Mouse (Mus musculus) embryonic stem cell, embryonic (primary cell): ENCODE results near the gene Hoxa5.

ENCODE experiments used
- CTCF ChIA-PET, 4 experiments: fragments of 300-600 bp in 2 of 4; fragments of 350-600 bp in 2 of 4; sonication (Branson Sonifier 250); formaldehyde crosslinking; loops; one replicate each; lab custom pipeline; 2022; ENCODE audit warnings: inconsistent platforms in 2 of 4; lab: Charles Lee
- POLR2A ChIA-PET, 4 experiments: fragments of 300-600 bp in 2 of 4; fragments of 350-600 bp in 2 of 4; sonication (Branson Sonifier 250); formaldehyde crosslinking; loops; one replicate each; lab custom pipeline; 2022; ENCODE audit warnings: antibody characterized with exemption in 4 of 4, inconsistent platforms in 1 of 4; lab: Charles Lee

Gene Hoxa5

DNA sequence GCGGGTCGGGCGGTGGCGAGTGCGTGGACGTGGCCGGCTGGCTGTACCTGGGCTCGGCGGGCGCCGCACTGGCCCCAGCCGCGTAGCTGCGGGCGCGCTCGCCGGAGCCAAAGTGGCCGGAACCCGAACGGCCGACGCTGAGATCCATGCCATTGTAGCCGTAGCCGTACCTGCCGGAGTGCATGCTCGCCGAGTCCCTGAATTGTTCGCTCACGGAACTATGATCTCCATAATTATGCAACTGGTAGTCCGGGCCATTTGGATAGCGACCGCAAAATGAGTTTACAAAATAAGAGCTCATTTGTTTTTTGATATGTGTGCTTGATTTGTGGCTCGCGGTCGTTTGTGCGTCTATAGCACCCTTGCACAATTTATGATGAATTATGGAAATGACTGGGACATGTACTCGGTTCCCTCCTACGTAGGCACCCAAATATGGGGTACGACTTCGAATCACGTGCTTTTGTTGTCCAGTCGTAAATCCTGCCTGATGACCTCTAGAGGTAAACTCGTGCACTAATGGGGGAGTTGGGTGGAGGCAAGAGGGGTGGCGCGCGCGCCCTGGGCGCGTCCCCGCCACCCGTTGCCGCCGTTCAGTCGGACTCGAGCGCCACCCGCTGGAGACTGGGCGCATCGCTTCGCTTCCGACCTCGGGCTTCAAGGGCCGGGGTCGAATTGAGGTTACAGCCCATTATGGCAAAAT, at the start of gene Hoxa5:
Hoxa5 (minus strand) TSS at position 538 of the 703 bp plus-strand sequence.
- ChIA-PET POLR2A (interaction anchor here in 2 of 4 experiments (0.6 to 4.2 kb wide), 6 partner anchors 9 to 62 kb away, joined by 3 to 29 read pairs (median 4); partner anchors contain the start of genes Gm28308 (in 1 of the 2) and Hoxa3 (in 1 of the 2)), CTCF (interaction anchor here in 3 of 4 experiments (0.8 to 2.1 kb wide), 10 partner anchors 9 to 611 kb away, joined by 3 to 8 read pairs (median 4); partner anchors contain the start of gene Hoxa7 (in 2 of the 3))

DNA sequence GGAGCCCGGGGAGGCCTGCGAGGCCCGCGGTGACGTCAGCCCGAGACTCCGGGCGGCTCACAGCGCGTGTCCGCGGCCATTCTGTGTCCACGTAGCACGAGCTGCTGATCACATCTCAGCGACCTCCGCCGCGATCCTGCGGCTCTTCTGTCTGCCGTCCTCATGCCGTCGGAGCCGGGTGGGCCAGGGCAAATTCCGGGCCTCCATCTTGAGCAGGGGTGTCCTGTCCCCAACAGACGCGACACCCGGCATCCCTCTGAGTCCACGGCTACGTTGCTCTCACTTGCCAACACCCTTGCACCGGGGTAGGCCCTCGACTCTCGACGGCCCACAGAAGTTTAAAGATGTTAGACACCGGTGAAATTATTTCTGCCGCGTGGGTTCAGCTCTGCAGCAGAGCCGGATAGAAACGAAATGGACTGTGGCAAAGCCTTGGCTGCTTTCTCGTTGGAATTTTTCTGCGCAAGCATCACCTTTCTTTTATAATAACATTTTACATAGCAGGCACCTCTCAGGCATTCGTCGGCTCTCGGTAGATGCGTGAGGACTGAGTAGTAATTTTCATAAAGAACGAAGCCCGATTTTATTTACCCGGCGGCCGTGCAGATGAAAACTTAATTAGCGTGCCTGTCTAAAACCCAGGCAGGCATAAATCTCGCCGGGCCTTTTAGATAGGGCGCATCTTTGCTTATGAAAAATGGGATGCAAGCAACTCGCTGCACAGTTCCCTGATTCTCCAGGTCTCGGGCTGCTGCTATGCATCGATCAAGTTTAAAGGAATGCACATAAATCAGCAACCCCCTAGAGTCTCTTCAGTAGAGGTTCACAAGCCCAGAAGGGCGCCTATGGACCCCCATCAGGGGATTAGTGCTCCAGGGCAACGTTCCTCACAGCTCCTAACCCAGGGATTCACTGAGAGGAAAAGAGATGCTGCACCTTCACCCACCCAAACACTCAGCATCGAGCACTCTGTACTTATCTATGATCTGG, 49.4 kb upstream of the Hoxa5 start:
- ChIA-PET CTCF (interaction anchor here in 3 of 4 experiments (0.6 to 1.9 kb wide), 4 partner anchors 13 to 718 kb away, joined by 3 to 5 read pairs (median 4); partner anchors contain the start of gene Hoxa10 (in 1 of the 3)), POLR2A (interaction anchor here in 2 of 4 experiments (0.6 to 0.9 kb wide), 2 partner anchors 11 to 91 kb away, joined by 3 to 4 read pairs; no protein-coding TSS in a partner anchor)

DNA sequence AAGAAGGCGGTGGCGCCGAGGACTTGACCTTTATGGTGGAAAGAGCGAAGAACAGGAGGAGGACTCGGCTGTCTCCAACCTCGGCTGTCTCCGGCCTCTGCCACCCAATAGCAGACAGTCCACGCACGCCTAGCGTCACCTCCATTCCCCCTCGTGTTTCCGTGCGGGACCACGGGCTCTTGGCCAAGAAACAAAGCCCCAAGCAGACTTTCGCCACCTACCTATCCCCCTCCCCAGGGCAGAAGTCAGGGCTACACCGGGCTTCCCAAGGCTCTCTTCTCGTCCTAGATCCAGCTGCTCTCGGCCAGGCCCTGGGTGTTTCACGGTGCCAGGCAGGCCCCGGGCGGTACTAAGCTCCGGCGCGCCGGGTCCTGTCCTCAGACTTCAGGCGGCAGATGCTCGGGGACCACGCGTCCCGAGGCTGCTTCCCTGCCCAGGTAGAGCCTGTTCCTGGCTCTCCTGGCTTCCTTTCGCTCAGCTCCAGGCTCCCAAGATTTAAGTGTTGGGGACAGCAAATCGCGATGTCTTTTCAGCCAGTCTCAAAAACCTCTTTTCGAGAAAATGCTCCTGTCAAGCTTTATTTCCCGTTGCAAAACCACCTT, 48.5 kb upstream of the Hoxa5 start:
- ChIA-PET POLR2A (interaction anchor here in 1 of 4 experiments (2.3 kb wide), 1 partner anchor 10 kb away, joined by 8 read pairs; no protein-coding TSS in a partner anchor), CTCF (interaction anchor here in 2 of 4 experiments (1.4 to 3.6 kb wide), 4 partner anchors 12 to 719 kb away, joined by 3 to 14 read pairs (median 4); partner anchors contain the start of gene Hoxa10 (in 2 of the 2))

DNA sequence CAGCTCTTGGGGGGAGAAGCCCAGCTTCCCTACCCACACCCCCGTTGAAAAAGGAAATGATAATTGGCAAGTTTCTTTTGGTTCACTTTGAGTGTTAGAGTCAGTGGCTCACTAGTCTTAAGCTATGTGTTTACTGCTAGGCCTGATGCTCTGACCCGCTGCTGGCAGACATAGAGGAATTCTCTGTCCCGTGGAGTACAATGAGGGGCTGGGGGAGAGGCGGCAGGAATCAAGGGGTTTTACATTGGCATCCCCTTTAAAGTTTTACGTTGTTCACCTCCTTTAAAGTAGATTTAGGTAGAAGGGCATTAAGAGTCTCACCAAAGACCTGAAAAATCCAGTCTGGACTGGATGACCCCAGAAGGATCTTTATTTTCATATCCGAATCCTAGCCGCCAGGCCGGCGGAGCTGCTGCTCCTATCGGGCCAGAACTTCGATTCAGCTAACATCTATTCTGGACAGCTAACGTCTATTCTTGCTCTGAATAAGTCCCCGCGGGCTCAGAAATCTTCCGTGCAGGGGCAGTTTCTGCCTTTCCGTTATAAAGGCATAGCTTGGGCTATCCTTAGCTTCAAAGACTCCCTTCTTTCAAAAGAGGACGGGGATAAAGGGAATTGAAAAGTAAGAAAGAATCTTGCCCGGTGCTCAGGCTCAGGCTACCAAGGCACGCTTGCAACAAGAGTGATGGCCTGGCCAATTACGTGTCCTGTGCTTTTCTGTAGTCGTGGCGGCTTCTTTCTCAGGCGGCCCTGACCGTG, 47.8 kb upstream of the Hoxa5 start:
- CTCF ChIA-PET = interaction anchor here (0.6 to 3.6 kb wide), 9 partner anchors 10 to 1677 kb away, joined by 3 to 14 read pairs (median 3); partner anchors contain the start of gene Hoxa10 (in 2 of the 4)
- POLR2A ChIA-PET = interaction anchor here in 2 of 4 experiments (0.7 to 2.3 kb wide), 5 partner anchors 7 to 508 kb away, joined by 3 to 9 read pairs (median 6); no protein-coding TSS in a partner anchor

DNA sequence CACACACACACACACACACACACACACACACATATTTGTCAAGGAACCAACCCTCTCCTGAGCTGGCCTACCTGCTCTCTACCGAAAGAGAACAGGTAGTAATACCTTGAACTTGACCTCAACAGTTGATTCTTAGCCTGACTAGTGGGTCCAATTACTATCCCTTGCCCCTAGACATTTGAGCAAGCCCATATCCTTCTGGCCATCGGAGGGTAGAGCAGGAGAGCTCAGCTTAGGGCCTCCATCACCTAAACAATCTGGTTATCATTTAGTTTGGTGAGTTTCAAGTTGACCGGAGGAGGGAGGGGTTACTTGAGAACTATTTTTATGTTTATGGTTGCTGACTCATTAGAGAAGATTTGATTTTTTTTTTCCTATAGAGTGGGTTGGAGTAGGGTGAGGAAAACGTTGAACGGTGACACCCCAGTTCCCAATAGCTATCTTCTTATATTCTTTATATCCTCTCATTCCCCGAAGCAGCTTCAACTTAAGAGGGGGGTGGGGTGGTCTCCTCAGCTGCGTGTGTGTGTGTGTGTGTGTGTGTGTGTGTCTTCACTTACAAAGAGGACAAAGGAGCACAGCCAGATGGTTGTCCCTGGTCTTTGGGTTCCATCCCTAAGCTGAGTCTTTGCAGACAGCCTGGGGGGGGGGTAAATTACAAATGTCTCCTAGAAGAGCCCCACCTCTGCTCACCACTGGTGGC, 46.9 kb upstream of the Hoxa5 start:
- ChIA-PET POLR2A (interaction anchor here in 2 of 4 experiments (0.6 to 2.3 kb wide), 6 partner anchors 8 to 509 kb away, joined by 3 to 9 read pairs (median 6); no protein-coding TSS in a partner anchor), CTCF (interaction anchor here (0.6 to 3.6 kb wide), 7 partner anchors 10 to 1678 kb away, joined by 3 to 14 read pairs (median 3); partner anchors contain the start of gene Hoxa10 (in 2 of the 4))

DNA sequence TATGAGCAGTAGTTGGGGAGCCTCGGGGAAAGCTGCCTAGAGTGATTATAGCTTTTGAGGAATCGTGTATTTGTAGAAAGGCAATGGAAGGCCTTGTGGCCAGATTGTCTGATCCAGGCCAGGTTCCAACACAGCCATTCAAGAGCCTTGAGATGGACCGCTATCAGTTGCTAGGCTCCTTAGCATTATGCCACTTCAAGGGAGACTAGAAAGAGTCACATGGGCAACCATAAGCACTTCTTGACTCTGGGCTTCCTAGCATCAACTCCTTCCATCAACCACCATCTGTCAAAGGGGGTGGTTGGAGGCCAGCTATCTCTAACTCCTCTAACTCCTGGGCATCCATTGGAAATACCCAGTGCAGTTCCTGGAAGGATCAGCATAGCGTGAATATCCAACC, 45.4 kb upstream of the Hoxa5 start:
- POLR2A ChIA-PET = no interaction called here
- CTCF ChIA-PET = interaction anchor here in 2 of 4 experiments (0.6 to 3.6 kb wide), 2 partner anchors 9 to 10 kb away, joined by 3 to 14 read pairs; partner anchors contain the start of gene Hoxa10 (in 1 of the 2)

DNA sequence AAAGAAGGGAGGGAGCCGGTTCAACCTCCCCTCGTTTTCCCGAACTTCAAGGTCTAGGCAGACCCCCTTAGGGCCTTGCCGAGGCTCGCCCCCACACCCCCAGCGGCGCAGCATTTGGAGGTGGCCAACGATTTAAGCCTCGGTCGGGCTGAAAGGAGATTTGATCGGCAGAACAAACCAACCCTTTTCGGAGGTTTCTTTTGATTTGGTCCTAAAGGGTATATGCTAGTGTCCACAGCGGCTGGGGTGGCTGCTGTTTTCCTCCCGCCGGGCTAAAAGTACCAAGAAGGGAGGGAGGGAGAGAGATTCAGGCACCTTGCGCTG, 45.0 kb upstream of the Hoxa5 start:
- CTCF ChIA-PET = interaction anchor here in 2 of 4 experiments (0.6 to 3.6 kb wide), 2 partner anchors 9 to 10 kb away, joined by 3 to 14 read pairs; partner anchors contain the start of gene Hoxa10 (in 1 of the 2)
- POLR2A ChIA-PET = interaction anchor here in 1 of 4 experiments (0.6 kb wide), 1 partner anchor 232 kb away, joined by 4 read pairs; no protein-coding TSS in a partner anchor

DNA sequence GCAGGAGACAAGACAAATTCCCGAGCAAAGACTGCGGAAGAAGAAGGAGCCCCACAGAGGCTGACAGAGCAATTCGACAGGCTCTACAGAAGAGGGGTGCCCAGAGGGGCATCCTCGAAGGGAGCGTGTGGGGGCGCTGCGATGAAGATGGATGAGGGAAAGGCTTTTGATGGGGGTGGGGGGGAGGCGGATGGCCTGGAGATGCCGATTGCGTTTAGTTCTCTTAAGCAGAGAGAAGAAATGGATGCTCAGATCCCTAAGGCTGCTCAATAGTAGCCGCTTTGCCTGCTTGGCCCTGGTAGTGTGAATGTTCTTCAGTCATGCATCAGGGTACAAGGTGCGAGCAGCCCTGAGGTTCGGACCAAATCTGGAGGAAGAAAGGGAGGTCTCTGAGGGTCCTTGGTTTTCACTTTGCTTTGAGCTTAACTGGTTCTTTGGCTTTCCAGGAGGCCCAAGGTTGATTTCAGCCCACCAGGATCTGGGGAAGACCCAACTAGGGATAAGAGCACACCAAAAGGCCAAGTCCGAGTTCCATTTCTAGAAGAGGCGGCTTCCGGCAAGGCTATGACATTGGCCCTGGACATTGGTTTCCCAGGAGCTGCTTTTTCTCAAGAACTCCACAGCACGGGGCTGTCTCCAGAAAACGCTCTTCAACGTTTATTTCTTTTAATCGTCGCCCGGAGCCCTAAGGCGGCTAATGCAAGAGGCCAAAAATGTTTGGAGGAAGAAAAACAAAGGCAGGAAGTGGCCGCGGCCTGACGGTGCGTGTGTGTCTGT, 44.4 kb upstream of the Hoxa5 start:
- ChIA-PET CTCF (interaction anchor here in 1 of 4 experiments (3.6 kb wide), 1 partner anchor 9 kb away, joined by 14 read pairs; the partner anchor contains the start of gene Hoxa10), POLR2A (interaction anchor here in 1 of 4 experiments (0.6 kb wide), 1 partner anchor 231 kb away, joined by 4 read pairs; no protein-coding TSS in a partner anchor)

DNA sequence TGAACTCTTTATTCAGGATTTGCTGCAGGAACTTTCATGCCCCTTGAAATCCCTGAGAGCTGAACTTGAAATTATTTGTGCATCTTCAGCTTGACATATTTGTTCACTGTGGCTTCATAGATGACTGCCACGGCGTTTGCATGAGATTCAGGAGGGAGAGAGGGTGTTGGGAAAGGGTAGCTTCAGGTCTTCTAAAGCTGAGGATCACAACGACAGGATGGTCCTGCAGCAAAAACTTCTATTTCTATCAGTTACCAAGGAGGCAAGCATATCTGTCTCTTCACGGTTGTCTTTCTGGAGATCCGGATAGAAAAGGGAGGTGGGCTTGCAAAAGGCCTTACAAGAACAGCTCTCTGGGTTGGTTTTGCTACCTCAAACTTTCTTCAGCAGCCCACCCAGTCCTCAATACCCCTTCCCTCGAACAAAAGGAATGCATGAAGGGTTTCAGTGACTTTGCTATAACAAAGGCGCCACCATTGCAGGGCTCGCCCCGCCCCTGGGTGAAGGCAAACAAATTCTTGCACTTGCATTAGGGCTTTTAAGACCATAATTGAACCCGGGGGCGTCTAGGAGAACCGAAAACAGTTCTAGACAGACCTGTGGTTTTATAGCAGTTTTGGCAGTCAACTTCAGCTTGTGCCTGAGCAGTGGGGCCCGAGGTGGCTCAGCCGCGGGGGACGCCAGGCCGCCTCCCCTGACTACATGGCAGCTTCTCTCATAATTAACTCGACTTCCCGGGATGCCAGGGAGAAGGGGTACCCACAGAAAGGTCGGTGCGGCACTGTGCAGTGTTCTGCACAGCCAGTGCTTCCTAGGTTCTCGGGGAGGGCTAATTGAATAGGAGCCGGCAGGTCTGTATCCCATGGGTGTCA, 43.6 kb upstream of the Hoxa5 start:
- POLR2A ChIA-PET = interaction anchor here in 1 of 4 experiments (1.0 to 1.7 kb wide), 5 partner anchors 12 to 71 kb away, joined by 3 to 5 read pairs (median 4); partner anchors contain the start of genes 5730596B20Rik and Hoxa7
- CTCF ChIA-PET = interaction anchor here in 2 of 4 experiments (0.6 to 1.3 kb wide), 2 partner anchors 9 to 372 kb away, joined by 3 read pairs; no protein-coding TSS in a partner anchor

DNA sequence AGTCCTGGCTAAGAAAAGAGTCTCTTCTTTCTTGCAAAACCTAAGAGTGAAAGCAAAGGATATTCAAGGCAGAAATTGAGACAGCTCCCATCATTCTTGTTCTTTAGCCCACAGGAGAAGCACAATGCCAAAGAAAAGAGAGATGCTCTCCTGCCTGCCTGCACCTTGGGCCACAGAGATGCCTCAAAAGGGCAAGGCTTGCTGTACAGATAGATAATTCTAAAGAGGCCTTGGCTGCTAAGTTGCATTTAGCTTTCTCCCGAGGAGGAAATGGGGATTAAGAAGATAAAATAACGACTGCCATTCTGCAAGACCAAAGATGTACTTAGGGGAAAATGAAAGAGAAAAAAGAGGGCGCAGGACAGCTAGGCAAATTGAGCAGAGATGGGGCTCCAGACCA, 42.5 kb upstream of the Hoxa5 start:
- ChIA-PET CTCF (interaction anchor here in 3 of 4 experiments (0.6 to 2.0 kb wide), 4 partner anchors 10 to 371 kb away, joined by 3 to 6 read pairs (median 3); no protein-coding TSS in a partner anchor), POLR2A (interaction anchor here in 2 of 4 experiments (0.5 to 1.7 kb wide), 7 partner anchors 10 to 70 kb away, joined by 3 to 5 read pairs (median 3); partner anchors contain the start of genes 5730596B20Rik (in 1 of the 2) and Hoxa7 (in 1 of the 2))

DNA sequence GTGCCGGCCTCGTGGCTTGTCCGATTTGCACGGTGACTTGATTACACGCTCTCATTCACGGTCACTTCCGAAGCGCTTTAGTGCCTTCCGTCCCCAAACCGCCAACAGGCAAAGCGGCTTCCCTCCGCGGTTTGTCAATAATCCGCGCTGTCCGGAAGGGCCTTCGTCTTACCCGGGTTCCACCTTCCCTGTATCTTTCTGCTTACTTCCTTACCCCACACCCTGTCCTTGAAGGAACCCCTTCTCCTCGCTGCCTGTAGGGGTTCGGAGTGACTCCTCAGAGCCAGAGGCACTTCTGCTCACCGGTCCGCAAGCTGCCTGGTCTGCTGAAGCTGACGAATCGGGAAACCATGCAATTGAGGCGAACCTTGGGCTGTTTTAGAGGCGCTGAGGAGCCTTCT, 42.0 kb upstream of the Hoxa5 start:
- POLR2A ChIA-PET = interaction anchor here in 3 of 4 experiments (0.5 to 1.7 kb wide), 7 partner anchors 10 to 489 kb away, joined by 3 to 5 read pairs (median 4); no protein-coding TSS in a partner anchor
- CTCF ChIA-PET = interaction anchor here in 2 of 4 experiments (1.1 to 2.0 kb wide), 2 partner anchors 10 to 13 kb away, joined by 3 to 6 read pairs; no protein-coding TSS in a partner anchor

DNA sequence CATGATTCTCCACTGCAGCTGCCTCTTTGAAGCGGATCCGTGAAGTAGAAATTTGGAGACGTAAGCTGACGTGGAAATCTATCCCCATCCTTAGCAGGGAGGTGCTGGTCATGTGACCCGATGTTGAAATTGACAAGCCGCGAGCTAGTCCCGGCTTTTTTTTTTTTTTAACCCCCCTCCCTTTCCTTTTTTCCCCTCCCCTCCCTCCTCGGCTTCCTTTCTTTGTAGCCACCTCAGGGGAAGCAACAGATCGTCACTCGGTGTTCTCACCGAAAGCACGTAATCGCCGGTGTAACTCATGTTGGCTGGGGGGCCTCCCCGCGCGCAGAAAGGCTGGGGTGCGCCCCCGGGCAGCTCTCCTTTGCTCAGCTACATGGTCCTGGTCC, 41.4 kb upstream of the Hoxa5 start, which contains the start of gene Hoxa11:
Hoxa11 (minus strand) TSS at position 54 of the 386 bp plus-strand sequence.
- POLR2A ChIA-PET = interaction anchor here in 2 of 4 experiments (0.6 to 1.7 kb wide), 6 partner anchors 12 to 320 kb away, joined by 3 to 6 read pairs (median 3); partner anchors contain the start of gene Hoxa13 (in 1 of the 2)
- CTCF ChIA-PET = interaction anchor here in 2 of 4 experiments (1.2 to 2.0 kb wide), 3 partner anchors 11 to 34 kb away, joined by 3 to 6 read pairs (median 4); no protein-coding TSS in a partner anchor

DNA sequence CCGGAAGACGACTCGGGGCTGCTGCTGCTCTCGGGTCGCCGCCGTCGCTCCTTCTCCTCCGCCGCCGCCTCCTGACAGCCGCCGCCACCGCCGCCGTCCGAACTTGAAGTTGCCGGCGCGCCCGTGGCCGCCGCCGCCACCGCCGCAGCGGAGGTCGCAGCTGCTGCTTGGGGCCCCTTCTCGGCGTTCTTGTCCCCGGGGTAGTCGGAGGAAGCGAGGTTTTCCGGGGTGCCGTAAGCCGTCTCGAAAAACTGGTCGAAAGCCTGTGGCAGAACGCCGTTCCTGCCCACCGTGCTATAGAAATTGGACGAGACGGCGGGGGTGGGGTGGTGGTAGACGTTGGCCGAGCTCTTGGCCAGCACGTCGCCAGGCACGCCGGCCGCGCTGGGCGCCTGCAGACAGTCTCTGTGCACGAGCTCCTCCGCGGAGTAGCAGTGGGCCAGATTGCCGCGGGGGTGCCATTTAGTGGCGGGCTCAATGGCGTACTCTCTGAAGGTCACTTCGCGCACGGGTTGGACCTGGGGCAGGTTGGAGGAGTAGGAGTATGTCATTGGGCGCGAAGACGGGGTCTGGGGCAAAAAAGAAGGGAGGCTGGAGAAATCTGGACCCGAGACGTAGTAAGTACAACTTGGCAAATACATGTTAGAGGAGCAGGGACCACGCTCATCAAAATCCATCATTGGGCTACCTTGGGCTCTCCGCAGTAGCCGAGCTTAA, 40.8 kb upstream of the Hoxa5 start:
- ChIA-PET POLR2A (interaction anchor here in 2 of 4 experiments (0.6 to 1.7 kb wide), 7 partner anchors 12 to 321 kb away, joined by 3 to 6 read pairs (median 3); partner anchors contain the start of gene Hoxa13 (in 1 of the 2)), CTCF (interaction anchor here in 3 of 4 experiments (0.6 to 2.0 kb wide), 6 partner anchors 12 to 45 kb away, joined by 3 to 6 read pairs (median 4); no protein-coding TSS in a partner anchor)
